Mouse (Mus musculus): ENCODE measurements around the gene Ldlrad3.

Gene Ldlrad3

DNA sequence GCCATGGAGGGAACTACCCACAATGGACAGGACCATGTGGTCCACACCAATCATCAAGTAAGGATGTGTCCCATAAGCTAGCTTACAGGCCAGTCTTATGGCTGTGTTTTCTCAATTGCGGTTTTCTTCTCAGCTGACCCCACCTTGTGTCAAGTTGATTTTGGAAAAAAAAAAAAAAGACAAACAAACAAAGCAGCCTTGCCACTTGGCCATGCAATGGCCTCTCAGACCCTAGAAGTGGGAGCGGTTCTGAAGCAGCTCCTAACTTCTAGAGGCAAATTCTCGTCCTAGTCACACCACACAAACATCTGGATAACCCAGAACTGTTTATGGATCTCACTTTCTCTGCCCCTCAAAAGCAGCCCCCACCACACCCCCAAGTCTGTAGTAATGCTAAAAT is 41.1 kb downstream of the Ldlrad3 start:
- DNase-seq (ENCODE audit: low read depth, low spot score), result no peak

DNA sequence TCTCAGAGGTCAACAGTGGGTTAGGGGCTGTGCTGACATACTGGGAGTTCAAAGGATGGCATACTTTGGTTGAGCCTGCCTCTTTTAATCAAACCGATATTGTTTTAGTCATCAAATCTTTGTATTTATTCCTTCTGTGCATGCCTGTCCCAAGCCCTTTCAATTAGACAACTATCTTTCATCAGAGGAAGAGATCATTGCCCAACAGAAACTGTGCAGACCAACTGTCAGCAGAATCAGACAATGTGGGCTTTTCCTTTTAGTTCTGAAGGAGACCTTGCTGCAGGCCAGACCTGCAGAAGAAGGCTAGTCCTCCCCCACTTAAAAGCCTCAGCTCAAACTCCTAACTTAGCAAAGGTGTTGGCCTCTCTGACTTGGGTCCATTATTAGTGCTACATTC is 41.9 kb downstream of the Ldlrad3 start:
- DNase-seq (ENCODE audit: low read depth, low spot score), result no peak

DNA sequence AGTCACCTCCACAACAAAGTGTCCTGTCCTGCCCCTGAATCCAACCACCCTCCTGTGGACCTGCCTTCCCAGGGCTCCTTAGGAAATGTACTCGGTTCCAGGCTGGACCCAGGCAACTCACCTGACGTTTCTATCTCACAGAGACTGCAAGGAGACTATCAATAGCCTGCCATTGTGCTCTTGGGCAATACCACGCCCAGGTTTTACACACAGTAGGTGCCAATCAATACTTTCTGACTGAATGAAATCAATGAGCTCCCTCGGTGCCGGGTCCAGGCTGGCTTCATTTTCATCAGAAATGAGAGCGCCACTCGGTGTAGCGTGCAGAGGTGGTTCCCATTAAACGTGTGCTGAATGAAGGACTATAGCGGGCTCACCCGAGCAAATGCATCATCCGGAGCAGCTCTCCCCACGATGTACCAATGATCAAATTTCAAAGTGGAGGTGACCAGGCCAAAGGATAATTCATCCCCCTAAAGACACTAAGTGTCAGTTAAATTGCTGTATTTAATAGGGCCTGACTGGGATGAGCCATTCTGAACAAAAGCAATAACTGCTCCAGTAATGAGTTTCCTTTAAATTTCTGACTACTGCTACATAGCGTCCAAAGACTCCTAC is 43.4 kb downstream of the Ldlrad3 start:
- DNase-seq (ENCODE audit: low read depth, low spot score), result no peak

DNA sequence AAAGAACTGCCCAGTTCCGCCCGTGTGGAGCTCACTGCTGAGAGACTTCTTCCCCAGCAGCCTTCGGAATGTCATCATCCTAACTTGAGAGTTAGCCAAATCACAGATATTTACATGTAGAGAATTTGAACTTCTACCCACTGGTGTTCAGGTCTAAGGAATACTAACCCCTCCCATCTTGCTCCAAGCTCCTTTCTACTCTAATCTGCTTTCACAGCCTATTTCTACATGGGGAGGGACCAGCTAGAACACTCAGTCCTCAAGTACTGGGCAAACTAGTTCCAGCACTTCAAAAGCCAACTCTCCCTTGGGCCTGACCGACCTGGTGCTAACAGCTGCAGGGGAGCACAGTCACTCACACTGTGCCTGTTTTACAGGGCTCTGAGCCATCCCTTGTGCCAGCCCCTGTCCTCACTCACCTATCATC is 44.0 kb downstream of the Ldlrad3 start:
- DNase-seq (ENCODE audit: low read depth, low spot score), result no peak

DNA sequence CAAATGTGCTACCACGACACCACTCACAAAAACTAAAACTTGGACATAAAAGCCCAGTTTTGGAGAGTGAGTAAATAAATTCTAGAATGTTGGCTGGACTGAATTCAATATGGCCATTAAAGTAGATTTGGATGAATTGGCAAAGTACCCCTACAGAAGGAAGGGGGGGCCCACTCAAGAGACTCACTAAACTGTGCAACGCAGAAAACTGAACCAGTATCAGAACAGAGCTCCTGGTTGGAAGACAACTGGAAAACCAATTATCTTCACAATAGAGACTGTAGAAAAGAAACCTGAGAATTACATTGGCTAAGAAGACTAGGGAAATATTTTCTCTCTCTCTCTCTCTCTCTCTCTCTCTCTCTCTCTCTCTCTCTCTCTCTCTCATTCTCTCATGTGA is 45.0 kb downstream of the Ldlrad3 start:
- no peak for DNase-seq (ENCODE audit: low read depth, low spot score)

DNA sequence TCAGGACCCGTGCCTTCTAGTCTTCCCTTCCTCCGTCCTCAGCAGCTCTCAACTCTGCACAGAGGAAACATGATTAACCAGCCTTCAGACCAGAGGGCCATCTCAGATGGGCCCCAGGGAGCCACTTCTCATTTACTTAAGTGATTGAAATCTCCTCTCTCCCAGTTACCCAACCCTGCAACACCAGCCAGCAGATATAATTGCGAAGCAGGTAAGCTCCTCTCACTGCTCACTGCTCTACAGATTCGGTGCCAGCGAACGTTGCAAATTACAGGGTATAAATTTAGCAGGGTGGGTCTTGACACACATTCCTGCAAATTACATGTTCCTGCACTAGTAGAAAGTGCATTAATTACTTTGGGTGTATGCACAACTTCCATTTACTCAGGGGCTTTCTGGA is 48.3 kb downstream of the Ldlrad3 start:
- DNase-seq (ENCODE audit: low read depth, low spot score), result no peak

DNA sequence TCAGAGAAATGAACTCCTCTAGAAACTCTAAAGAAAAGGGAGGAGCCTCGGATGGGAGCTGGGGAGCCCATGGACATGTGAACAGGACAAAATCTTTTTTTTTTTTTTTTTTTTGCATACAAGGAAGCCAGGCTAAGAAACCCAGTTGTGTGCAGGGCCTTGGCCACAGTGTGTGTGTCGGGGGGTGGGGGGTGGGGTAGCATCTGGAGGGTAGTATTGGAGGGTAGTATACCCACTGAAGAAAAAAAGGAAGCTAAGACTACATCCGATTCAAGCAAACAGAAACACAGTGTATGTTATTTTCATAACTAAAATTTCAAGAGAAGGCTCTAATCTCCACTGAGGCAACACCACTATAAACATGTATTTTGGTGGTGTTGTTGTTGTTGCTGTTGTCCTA is 50.0 kb downstream of the Ldlrad3 start:
- no peak for DNase-seq (ENCODE audit: low read depth, low spot score)

DNA sequence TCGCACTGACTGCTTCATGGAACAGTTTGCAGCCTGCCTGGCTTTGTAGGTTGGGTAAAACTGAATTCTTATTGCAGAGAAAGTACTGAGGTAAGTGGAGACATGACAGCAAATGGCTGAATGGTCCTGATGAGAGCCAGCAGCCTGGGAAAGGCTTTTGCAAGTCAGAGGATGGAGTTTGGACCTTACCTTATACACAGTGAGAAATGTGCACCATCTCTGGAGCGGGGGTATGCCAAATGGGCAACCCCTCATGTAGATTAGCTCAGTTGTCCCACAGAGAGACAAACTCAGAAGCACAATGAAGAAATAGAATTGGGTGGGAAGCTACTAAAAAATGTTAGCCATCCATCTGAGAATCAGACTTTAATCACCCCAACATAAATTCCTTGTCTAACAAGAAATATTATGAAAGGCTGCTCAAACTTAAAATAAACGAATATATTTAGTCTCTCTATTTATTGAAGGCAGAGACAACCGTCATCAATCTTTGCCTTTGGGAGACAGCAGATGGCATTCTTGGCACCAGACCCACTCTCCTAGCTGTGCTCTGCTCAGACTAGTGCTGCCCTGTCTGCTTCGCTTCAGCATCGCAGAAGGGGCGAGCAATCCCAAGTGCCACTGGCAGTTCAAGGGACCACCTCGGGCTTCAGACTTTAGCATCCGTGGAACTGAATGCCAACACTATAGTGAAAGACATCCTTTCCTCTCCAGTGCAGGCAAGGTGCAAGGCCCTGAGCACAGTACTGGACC is 51.5 kb downstream of the Ldlrad3 start:
- DNase-seq (ENCODE audit: low read depth, low spot score), result peak; percentile 24

DNA sequence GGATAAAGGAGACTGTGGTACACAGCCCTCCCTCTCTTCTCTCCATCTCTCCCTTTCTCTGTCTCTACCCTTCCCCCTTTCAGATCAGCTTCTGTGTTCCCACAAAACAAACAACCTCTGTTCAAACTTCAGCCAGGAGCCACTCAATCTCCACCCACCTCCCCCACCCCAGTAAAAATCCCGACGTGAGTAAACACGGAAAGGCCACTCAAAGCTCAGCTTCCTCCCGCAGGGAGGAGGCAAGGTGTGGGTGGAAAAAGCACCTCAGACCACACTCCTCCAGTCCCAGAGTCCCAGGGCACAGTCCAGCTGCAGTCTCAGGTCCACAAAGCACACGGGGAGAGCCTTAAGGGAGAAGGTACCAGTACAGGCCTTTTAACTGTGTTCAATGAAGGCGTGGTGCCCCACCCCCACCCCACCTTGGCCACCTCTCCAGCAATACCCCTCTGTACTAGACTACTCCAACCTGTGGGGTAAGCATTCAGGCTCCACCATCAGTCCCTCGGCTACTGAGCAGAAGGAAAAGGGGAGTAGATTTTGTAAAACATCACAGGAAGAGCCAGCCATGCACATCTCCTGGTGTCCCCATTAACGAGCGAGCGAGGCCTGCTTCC is 53.1 kb downstream of the Ldlrad3 start:
- no peak for DNase-seq (ENCODE audit: low read depth, low spot score)

DNA sequence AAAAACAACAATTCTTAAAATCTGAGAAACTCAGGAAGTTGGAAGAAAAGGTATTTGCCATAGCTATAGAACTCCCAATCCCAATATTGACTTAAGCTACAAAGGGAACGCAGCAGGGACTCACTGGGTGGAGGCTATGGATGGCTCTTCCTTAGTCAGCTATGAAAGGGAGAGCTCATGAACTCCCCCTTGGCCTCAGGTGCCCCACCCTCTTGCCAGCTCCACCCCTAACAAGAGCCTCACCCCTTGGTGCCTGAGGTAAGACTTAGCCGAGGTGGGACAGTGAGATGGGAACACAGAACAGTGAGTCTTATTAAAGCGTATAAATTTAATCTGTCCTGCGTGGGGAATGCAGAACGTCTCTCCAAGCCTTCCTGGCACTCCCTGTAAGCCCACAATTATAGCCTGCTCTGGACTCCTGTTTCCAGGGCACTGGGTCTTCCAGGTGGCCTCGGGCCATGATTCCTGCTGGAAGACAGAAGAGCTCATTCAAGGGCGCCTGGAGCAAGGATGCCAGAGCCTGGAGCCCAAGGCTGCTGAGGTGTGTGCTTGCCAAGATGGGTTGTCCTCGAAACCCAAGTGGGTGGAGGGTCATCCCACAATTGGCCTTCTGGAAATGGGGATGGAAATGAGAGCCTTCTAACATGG is 55.9 kb downstream of the Ldlrad3 start:
- DNase-seq (ENCODE audit: low read depth, low spot score), result no peak

DNA sequence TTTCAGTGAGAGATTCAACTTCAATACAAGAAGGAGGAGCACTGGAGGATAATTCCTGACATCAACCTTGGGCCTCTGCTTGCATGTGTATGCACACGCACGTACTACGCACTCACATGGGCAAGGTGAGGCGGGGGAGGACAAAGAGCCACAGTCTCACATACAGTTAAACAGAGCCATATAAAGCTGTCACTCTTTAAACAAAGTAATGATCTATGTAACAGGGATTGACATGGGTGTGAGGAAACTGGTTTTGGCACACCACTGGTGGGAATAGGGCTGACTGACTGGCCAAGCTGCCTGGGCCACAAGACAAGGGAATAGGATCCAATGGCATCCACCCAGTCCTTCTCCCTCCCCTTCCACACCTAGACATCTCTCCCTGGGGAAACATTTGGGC is 57.0 kb downstream of the Ldlrad3 start:
- no peak for DNase-seq (ENCODE audit: low read depth, low spot score)

DNA sequence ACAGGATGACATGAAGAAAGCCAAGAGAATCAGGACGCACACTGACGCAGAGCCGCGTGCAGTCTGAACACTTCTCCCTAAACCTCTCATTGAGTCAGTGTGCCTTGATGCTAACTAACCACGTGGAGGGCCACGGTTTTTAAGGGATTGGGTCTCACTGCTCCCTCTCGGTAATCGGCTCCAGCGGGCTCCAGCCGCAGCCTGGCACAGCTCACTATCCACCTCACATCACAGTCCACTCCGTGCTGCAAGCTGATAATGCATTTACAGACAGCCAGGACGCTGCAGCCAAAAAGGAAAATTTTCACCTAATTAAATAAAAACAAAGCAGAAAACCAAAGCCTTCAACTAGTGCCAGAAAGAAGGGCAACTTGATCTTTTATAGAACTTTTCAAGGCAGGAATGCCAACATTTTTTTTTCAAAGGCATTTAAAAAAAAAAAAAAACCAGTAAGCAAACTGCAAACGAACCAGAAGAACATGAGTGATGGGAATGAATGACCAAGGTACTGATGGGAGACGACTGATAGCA is 57.6 kb downstream of the Ldlrad3 start:
- DNase-seq (ENCODE audit: low read depth, low spot score), result no peak

DNA sequence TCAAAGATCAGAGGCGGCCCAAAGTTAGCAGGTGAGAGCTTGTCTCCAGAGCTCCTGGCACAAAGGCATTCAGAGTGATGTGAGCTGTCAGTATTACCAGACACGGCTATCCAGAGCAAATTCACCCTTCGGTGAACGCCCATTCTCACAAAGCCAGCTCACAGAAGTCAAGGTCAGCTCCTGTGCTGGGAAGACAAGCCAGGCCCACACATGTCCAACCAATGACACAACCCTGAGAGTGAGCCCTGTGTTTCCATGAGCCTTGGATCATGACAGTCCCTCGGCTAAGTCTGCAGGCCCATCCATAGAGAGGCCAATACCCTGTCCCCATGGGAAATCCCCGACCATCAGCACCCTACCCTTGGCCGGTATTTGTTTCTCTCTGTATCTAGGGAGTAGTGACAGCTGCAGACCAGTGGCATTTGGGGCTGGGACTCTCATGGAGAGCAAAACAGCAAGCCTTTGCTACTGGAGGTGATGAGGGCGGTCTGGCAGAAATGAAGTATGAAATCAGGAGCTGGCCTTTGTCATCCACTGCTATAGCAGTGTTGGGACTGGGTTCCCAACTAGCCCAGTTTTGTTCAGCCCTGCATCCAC is 58.3 kb downstream of the Ldlrad3 start:
- no peak for DNase-seq (ENCODE audit: low read depth, low spot score)

DNA sequence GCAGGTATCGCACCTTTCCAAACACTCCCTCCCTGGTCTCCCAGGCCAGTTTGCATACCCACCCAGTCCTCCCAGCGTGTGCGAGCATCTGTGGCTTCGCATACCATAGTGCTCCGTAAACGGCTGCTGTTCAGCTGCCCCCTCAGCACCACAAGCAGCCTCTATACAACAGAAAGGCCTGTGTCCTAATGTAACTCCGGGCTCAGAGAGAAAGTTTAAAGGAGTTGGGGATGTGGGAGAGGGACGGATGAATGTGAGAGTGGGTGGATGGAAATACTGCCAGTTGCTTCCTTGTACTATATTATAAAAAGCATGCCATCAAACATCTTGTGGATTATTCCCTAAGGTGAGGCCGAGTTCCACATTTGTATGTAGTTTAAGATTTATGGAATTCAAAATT is 59.0 kb downstream of the Ldlrad3 start:
- DNase-seq (ENCODE audit: low read depth, low spot score), result no peak

DNA sequence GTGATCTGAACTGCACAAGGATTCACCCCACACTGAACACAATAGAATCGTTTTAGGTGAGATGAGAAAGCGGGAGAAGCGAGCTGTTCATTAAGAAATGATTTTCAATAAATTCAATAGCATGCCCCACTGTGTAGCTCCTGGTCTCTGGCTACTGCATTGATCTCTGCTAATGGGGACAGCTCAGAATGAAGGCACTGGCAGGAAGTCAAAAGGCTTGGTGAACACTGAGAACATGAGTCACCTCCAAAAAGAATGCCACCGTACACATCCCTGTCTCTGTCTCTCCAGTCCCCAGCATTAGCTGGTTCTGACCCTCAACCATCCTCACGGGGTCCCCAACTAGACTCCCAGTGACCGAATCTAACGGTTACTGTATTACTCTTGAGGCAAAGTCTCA is 60.1 kb downstream of the Ldlrad3 start:
- DNase-seq (ENCODE audit: low read depth, low spot score), result no peak

DNA sequence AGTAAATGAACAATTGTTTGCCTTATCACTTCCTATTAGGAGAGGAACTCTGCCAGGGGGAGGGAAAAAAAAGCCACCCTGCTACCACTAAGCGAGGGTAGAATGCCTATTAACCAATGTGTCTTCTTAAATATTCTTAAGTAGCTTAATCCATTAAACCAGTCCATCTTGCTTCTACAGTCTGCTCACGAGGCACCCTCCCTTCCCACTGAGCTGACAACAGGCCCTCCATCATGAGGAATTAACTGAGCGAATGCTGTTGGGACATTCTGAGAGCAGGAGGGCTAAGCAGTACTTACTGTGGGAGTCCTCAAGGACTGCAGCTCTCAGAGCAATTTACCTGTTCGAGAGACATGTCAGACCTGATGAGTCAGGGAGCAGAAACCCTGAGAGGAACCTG is 61.1 kb downstream of the Ldlrad3 start:
- DNase-seq (ENCODE audit: low read depth, low spot score), result no peak

DNA sequence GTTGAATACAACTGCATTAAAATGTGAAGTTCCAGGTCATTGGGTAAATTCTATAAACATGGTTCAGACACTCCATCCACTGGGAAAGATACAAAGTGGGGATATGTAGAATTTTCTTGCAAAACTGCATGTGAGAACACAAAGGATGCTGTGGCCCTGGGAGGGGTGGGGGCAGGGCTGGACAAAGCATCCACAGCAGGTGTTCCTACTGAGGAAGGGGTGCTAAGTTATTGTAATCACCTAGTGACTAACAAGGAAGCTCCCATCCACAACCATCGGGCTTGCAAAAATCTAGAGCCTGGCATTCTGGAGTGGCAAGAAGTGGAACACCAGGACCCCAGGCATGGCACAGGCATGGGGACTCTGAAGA is 64.1 kb downstream of the Ldlrad3 start:
- no peak for DNase-seq (ENCODE audit: low read depth, low spot score)

DNA sequence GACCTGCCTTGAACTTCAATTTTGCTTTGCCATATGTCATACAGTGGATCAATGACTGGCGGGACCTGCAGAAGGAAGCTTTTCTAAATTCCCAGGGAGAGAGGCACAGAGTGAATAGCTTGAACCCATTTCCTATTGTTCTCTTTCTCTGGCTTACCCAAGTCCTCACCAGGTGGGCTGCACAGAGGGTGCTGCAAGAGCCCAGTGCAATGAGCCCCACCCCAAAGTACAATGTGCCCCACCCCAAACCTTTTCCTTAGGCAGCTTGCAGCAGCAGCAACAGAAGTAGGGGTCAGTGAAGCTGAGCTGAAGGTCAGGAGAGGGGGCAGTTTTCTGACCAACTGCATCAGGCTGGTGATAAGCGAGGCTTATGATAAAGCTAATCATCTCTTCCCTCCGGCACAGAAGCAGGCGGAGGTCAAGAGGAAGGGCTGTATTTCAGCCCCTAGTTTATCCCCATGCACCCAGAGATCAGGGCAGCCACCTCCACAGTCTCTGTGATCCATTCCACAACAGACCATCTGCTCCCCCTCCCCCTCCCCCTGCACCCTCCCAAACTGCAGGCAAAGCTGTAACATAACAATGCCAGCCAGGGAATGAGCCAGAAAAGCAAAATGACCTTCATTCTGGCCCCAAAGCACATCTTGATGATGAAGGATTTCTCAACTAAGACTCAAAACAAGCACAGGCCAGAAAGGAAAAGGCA is 64.6 kb downstream of the Ldlrad3 start:
- no peak for DNase-seq (ENCODE audit: low read depth, low spot score)

DNA sequence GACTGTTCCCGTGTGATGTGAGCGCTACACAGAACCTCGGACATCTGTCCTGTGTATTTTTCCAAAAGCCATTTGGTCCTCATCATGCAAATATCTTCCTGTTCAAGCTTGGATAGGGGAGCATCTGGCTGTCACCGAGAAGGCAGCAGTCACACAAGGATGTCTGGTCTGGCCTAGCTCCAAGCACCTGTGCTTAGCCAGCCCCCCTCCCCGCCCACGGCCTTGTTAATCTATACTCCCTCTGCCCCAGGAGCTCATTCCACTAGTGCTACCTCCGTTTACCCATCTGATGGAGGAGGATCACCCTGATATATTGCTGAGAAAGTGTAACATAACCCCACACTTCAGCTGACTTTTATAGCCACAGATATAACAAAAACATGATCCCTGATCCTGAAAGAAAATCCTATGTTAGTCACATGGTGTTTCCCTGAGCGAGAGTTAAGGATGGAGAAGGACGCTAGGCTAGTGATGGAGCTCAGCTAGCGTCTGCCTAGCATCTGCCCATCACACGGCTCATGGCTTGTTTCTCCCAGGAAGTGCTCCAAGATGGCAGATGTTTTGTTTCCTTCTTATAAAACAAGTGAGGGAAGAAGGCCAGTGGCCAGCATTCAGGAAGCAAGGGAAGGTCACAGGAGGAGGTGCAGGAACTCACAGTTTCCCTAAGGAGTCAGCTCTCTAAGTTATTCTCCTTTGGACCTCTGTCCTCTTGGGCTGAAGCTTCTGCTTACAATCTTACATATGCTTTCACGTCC is 66.3 kb downstream of the Ldlrad3 start:
- DNase-seq (ENCODE audit: low read depth, low spot score), result no peak

DNA sequence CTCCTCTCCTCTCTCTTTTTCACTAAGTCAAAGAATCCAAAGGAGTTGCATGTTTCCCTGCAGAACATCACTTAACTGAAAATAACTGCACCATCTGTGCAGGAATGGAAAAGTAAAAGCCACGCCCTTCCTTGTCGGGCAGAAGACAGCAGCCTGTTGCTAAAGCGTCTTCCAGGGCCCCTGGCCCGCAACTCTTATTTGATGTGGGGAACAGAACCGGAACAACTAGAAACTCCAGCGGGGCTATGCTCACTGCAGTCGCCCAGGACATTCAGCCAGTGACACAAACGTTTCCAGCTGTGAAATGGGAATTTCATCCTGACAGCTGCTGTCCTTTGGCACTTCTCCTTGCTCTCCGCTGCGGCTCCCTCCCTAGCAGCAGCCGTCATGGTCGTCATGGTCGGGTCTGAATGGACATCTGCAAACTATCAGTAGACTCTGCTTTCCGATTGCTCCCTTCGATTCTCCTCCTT is 67.2 kb downstream of the Ldlrad3 start:
- DNase-seq (ENCODE audit: low read depth, low spot score), result no peak

DNA sequence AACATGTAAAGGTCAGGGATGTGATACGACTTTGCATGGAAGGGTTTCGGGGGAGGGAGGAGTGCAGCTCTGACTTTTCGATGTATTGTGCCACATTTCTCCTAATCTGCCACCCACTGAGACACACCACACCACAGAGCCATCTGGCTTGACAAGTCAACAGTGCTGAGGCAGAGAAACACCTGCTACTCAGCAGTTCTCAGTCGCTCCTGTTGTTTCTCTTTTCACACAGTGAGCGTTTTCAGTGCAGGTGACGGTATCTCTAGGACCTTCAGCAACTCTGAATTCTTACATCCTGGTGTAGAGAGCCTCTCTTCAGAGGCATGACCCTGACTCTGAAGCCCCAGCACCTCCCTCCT is 68.8 kb downstream of the Ldlrad3 start:
- no peak for DNase-seq (ENCODE audit: low read depth, low spot score)
